Mouse (Mus musculus) liver, adult 2 months (tissue): ENCODE results near the gene Ap5b1. TPM values are rescaled to one million over a fixed set of nuclear protein-coding genes. Genes with fewer than 3 reads are reported as not detected.

ENCODE experiments used
- DNase-seq: peaks from one replicate; pipeline ENCODE4 v3.0.0-alpha.2; 2011; ENCODE audit warnings: low read depth, low spot score; ENCODE audit errors: extremely low read depth
- H3K27ac ChIP-seq: fragments of 200-500 bp; replicated peaks from 2 replicates; pipeline ENCODE4 v1.5.1; 2012; ENCODE audit warnings: low read depth, mild to moderate bottlenecking, control low read depth, inconsistent platforms, low read length; ENCODE audit not compliant: insufficient read depth
- H3K27me3 ChIP-seq: fragments of 200-500 bp; 2 replicates; pipeline ENCODE4 v1.6.1; 2012; ENCODE audit warnings: mild to moderate bottlenecking, moderate library complexity, low read length, inconsistent platforms; ENCODE audit not compliant: control insufficient read depth, insufficient read depth
- H3K36me3 ChIP-seq: fragments of 200-500 bp; 2 replicates; pipeline ENCODE4 v1.6.1; 2012; ENCODE audit warnings: low read length, inconsistent platforms; ENCODE audit not compliant: control insufficient read depth, insufficient read depth
- H3K4me1 ChIP-seq: fragments of 200-500 bp; 2 replicates; pipeline ENCODE4 v1.6.1; 2011; ENCODE audit warnings: low read length; ENCODE audit not compliant: control insufficient read depth, insufficient read depth
- H3K4me3 ChIP-seq: fragments of 200-500 bp; 2 replicates; pipeline ENCODE4 v1.5.1; 2011; ENCODE audit warnings: low read depth, mild to moderate bottlenecking, control low read depth, low read length, moderate library complexity; ENCODE audit not compliant: insufficient read depth
- H3K79me2 ChIP-seq: fragments of 200-500 bp; 2 replicates; pipeline ENCODE4 v1.6.1; 2012; ENCODE audit warnings: inconsistent platforms, mild to moderate bottlenecking, low read length, moderate library complexity; ENCODE audit not compliant: control insufficient read depth, insufficient read depth
- H3K9ac ChIP-seq: fragments of 200-500 bp; 2 replicates; pipeline ENCODE4 v1.6.1; 2012; ENCODE audit warnings: low read depth, mild to moderate bottlenecking, control low read depth, inconsistent platforms, low read length
- CTCF ChIP-seq: fragments of 200-500 bp; IDR thresholded peaks from 2 replicates; pipeline ENCODE4 v1.5.1; 2011; ENCODE audit warnings: low read depth, low read length, control low read depth
- POLR2A ChIP-seq: fragments of 200-500 bp; IDR thresholded peaks from 2 replicates; pipeline ENCODE4 v1.6.1; 2011; ENCODE audit warnings: low read length, control low read depth; ENCODE audit not compliant: insufficient read depth; ENCODE audit errors: extremely low read depth
- WGBS: fragments of 180-500 bp; shearing (Covaris S2); methylation state at CpG from one replicate; pipeline ENCODE4 v1.1.7; 2018; 5-methylcytosine and 5-hydroxymethylcytosine counted together
- polyA plus RNA-seq: library from polyadenylated mRNA; depleted of rRNA; stranded (reverse); fragments of >200 nt; gene quantifications from 2 replicates; pipeline ENCODE4 v1.2.3, GENCODE M21; 2012
- total RNA-seq: library from RNA; depleted of rRNA; stranded (reverse); fragments of >200 nt; gene quantifications from 2 replicates; pipeline ENCODE4 v1.2.3, GENCODE M21; 2014

Gene Ap5b1
- total and polyA plus RNA-seq, 2 experiments: 2.7 to 5.3 TPM

DNA sequence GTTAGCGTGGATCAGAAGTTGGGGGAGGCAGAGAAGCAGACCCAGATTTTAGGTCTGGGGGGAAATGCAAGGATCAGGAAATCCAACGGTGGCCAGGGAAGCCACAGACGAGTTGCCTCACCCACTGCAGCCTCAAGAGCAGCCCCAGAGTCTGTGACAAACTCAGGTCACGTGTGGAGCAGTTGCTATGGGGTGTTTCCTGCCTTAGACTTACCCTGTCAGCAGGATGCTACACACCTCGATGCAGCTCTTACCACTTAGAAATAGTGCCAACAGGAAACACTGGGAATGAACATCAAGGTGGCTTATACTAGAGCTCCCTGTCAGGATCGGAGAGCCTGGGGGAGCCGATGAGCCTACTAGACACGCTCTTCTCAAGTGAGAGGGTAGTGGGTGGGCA is 35.3 kb upstream of the Ap5b1 start:
- Histone ChIP-seq H3K36me3 (no peaks in the 10 kb centered on the region), H3K27ac (no peak overlapping the region), H3K9ac (no peak overlapping the region), H3K79me2 (0 out of 2 replicates have a peak, but pooled peaks cover 3% of the 10 kb centered on the region), H3K4me3 (no peak overlapping the region), H3K27me3 (no peaks in the 10 kb centered on the region), H3K4me1 (peaks cover 3% of the 10 kb centered on the region; the same call in 1 of the 2 replicates)
- 79% methylated on average over 8 of the region's 8 CpGs for WGBS
- TF ChIP-seq POLR2A (no peak), CTCF (no peak)
- no peak for DNase-seq

- Histone ChIP-seq H3K36me3 (no peaks in the 10 kb centered on the region), H3K79me2 (no peaks in the 10 kb centered on the region), H3K4me3 (no peak overlapping the region), H3K27me3 (no peaks in the 10 kb centered on the region), H3K9ac (no peak overlapping the region), H3K27ac (no peak overlapping the region), H3K4me1 (no peaks in the 10 kb centered on the region)
- 93% methylated on average over 8 of the region's 8 CpGs for WGBS
- DNase-seq: no peak
- TF ChIP-seq POLR2A: no peak
- no peak for TF ChIP-seq CTCF
Observed at GRCm38 (mm10) chr19:5538786-5539185, 29.0 kb upstream of the Ap5b1 start.

- no peak for DNase-seq
- 92% methylated on average over 9 of the region's 9 CpGs for WGBS
- Histone ChIP-seq H3K4me1 (no peaks in the 10 kb centered on the region), H3K36me3 (no peaks in the 10 kb centered on the region), H3K27me3 (no peaks in the 10 kb centered on the region), H3K4me3 (no peak overlapping the region), H3K27ac (no peak overlapping the region), H3K79me2 (no peaks in the 10 kb centered on the region), H3K9ac (no peak overlapping the region)
- TF ChIP-seq CTCF (no peak), POLR2A (no peak)
Observed at GRCm38 (mm10) chr19:5543362-5543761, 24.5 kb upstream of the Ap5b1 start.

DNA sequence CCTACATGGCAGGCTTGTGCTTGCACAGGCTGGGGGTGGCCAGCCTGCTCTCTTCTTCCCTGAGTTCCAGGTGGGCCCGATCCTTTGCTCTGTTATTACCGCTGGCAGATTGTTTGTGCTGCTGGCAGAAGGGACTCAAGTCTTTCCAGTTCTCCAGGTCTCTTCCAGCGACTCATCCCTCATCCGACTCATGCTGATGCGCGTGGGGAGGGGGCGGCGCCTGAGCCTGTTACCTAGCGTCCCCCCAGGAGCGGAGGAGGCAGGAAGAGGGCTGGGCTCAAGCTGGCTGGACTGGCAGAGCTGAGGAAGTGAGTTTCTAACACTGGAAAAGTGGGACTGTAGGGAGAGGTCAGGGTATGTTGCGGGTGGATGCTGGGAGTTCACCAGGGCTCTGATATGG is 23.8 kb upstream of the Ap5b1 start:
- H3K9ac ChIP-seq: no peak overlapping the region
- H3K4me3 ChIP-seq: no peak overlapping the region
- H3K27ac ChIP-seq: no peak overlapping the region
- TF ChIP-seq POLR2A (no peak), CTCF (no peak)
- no peaks in the 10 kb centered on the region for H3K27me3 ChIP-seq
- H3K79me2 ChIP-seq: no peaks in the 10 kb centered on the region
- DNase-seq: no peak
- 88% methylated on average over 11 of the region's 11 CpGs for WGBS
- no peaks in the 10 kb centered on the region for H3K4me1 ChIP-seq
- H3K36me3 ChIP-seq: no peaks in the 10 kb centered on the region

GRCm38 (mm10) chr19:5547471-5548056 is 20.3 kb upstream of the Ap5b1 start:
- H3K4me1 ChIP-seq: no peaks in the 10 kb centered on the region
- 81% methylated on average over 4 of the region's 4 CpGs for WGBS
- H3K27ac ChIP-seq: no peak overlapping the region
- no peaks in the 10 kb centered on the region for H3K36me3 ChIP-seq
- TF ChIP-seq CTCF: no peak
- no peak for TF ChIP-seq POLR2A
- H3K4me3 ChIP-seq: no peak overlapping the region
- H3K27me3 ChIP-seq: no peaks in the 10 kb centered on the region
- H3K79me2 ChIP-seq: no peaks in the 10 kb centered on the region
- DNase-seq: no peak
- no peak overlapping the region for H3K9ac ChIP-seq

- Histone ChIP-seq H3K79me2 (no peaks in the 10 kb centered on the region), H3K4me3 (no peak overlapping the region), H3K9ac (no peak overlapping the region), H3K27me3 (peaks cover 5% of the 10 kb centered on the region; the same call in 1 of the 2 replicates), H3K4me1 (no peaks in the 10 kb centered on the region), H3K27ac (no peak overlapping the region), H3K36me3 (no peaks in the 10 kb centered on the region)
- WGBS: 82% methylated on average over 8 of the region's 8 CpGs
- DNase-seq: no peak
- TF ChIP-seq POLR2A: no peak
- no peak for TF ChIP-seq CTCF
Observed at GRCm38 (mm10) chr19:5553802-5554201, 14.0 kb upstream of the Ap5b1 start.
